Mouse (Mus musculus): ENCODE measurements around the gene Cer1. TPM values are rescaled to one million over a fixed set of nuclear protein-coding genes. Genes with fewer than 3 reads are reported as not detected.

The Cer1 gene
- total RNA-seq, 2 experiments from 2014 or later: 0.18 TPM; not detected in 1

GRCm38 (mm10) chr4:82875532-82875931 lies 9.4 kb downstream of the Cer1 start:
- DNase-seq (ENCODE audit: low spot score in 2 of 2): no peak

- DNase-seq (ENCODE audit: low spot score in 2 of 2): no peak
Measured at GRCm38 (mm10) chr4:82874791-82875190, 10.2 kb downstream of the Cer1 start.

- DNase-seq (ENCODE audit: low spot score in 2 of 2): no peak
Measured at GRCm38 (mm10) chr4:82872548-82872947, 12.4 kb downstream of the Cer1 start.

GRCm38 (mm10) chr4:82872121-82872520 lies 12.8 kb downstream of the Cer1 start:
- no peak for DNase-seq (ENCODE audit: low spot score in 2 of 2)

DNA sequence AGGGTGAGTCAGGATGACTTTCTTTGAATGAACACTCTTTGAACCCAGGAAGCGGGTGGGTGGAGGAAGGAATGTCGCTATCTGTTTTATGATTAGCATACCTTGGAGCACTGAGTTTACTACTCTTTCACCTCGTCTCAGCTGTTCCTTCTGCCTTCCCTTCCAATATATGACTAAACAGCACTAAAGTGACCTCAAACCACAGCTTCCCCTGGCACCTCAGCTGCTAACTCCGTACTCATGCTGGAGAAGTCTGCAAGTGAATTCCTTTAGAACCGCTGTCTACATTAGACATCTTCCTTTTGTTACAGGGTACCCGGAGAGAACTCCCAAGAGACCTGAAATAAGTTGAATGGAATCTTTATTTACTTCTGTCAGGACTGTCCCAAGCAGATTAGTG lies 14.0 kb downstream of the Cer1 start:
- no peak for DNase-seq (ENCODE audit: low spot score in 2 of 2)

GRCm38 (mm10) chr4:82867731-82868445 lies 17.1 kb downstream of the Cer1 start:
- no peak for DNase-seq (ENCODE audit: low spot score in 2 of 2)

DNA sequence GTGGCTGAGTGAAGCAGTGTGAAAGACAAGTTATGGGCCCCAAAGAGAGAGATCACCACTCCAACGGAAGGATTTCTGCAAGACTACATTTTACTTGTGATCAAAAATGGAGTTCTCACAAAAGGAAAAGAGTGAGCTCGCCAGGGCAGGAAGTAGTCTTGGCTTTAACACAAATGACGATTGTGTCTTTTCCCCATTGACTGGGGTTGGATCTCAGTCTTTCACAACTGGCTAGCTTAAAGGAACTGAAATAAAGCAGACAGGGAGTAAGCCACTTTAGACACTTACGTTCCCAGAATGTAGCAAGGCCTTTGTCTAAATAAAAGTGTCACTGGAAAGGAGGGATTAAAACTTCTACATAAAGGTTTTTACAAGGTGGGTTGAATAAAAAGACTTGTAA lies 17.8 kb downstream of the Cer1 start:
- DNase-seq (ENCODE audit: low spot score in 2 of 2): no peak

GRCm38 (mm10) chr4:82864974-82865699 lies 19.8 kb downstream of the Cer1 start:
- DNase-seq (ENCODE audit: low spot score in 2 of 2): no peak

DNA sequence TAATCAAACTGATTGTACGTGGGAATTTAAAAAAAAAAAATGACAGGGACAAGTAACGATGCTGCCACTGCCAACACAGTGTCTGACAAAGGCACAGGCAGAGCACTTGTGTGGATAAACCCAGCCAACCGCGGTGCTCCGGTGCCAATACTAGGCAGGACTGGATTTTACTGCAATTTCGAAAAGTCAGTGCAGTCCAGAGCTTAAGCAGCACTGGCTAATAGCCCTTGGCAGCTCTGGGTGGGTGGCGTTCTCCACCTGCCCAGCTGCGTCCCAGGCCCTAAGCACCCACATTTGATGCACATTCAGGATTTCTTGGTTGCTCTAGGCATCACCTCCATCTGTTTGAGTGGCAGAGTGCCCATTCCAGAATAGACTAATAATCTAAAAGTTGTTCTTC lies 21.6 kb downstream of the Cer1 start:
- DNase-seq (ENCODE audit: low spot score in 2 of 2): peak; percentile 53 to 59

GRCm38 (mm10) chr4:82861451-82861850 lies 23.5 kb downstream of the Cer1 start:
- DNase-seq (ENCODE audit: low spot score in 2 of 2): no peak

DNA sequence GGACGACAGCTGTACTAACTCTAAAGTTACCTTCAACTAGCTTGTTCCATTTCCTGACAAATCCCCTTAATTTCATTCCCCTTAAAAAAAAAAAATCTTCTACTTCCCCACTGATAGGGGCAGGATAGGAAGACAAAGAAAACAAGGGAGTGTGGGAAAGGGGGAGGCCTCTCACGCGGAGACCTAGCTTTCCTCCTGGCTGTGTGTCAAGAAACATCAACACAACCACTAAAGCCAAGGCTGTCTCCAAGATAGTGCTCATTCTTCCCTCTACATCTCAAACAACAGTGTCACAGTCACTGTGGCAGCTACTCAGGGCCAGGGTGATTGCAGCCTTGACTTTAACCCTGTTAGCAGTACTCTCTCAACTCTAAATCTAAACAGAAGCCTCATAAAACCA lies 24.4 kb downstream of the Cer1 start:
- DNase-seq (ENCODE audit: low spot score in 2 of 2): no peak

DNA sequence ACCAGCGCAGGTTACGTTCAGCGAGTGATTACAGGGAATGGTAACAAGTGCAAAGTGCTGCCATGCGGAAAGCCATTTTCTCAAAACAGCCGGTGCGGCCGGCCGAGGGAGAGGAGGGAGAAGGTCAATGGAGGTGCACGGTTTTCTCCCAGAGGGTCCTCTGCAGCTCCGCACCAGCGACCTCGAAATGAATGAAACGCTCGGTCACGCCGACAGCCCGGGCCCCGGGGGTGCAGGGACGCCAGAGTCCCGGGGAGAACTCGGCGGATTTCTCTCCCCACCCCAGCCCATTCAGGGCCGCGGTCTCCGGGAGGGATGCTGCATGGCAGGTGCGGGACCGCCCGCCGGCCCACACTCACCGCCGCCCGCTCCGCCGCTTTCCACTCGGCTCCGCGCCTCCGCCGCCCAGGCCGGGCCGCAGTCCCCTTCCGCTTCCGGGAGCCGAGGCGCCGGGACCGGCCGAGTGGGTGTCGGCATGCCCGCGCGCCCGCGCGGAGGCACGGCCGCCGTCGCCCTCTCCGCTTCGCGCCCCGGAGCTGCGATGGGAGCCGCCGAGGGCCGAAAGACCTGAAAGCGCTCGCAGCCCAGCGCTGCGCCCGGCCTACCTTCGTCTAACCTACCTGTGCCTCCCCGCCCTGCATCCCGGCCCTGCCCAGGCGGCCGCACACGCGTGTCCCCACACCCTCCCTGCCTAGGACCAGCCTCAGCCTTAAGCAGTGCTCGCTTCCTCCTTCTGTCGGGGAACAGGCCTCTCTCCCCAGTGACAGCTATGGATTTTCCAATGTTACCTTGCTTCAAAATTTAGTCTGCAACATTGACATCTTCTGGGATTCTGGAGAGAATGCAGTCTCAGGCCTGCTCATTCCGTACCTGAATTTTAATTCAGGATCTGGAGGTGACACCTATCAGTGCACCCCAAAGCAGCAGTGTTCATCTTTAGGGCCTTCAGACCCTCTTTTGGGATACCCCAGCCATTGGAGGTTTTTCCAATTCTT lies 25.5 kb downstream of the Cer1 start, which contains the start of gene Zdhhc21:
Gene Zdhhc21, minus strand, starts transcription at position 828 of the 995 bp plus-strand sequence.
- peak; percentile 81 to 84 for DNase-seq (ENCODE audit: low spot score in 2 of 2)

DNA sequence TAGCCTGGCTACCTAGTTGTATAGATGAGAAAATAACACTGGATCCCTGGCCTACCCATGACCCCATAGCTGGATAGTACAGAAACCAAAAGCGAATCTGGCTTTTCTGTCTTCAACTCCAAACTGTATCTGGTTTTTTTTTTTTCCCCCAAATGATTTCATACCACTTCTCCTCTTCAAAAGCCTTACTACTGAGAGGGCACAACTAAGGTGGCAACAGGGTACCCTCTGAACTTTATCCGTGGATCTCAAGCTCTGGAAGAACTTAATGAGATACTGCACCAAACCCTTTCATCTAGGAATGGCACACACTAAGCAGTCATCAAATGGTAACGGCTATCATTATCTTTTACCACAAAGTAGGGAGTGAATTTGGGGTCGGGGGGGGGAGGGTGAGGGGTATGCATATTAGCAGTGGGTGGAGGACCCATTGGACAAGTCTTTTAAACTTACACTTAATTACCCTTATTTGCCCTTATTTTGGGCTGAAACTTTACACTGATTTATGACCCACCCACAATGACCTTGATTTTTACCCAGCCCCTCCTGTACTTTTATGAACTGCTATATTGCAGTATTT lies 26.4 kb downstream of the Cer1 start:
- DNase-seq (ENCODE audit: low spot score in 2 of 2): no peak

- DNase-seq (ENCODE audit: low spot score in 2 of 2): no peak
Measured at GRCm38 (mm10) chr4:82856986-82857385, 28.0 kb downstream of the Cer1 start.

DNA sequence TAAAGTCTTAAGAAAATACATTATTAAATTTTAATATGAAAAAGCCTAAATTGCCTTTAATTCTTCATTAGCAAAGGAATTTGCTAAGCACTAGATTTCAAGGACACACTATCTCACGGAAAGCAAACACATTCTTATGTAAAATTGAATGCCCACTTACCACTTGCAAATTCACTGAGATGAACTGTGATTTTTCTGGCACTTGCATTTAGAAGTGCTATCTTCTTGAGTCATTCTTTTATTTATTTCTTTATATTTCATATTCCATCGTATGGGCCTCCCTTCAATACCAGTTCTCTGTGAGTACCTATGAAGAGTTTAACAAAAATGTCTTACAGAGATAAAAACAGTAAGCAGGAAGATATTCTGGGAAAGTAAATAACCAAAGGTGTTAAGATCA lies 31.1 kb downstream of the Cer1 start:
- no peak for DNase-seq (ENCODE audit: low spot score in 2 of 2)

DNA sequence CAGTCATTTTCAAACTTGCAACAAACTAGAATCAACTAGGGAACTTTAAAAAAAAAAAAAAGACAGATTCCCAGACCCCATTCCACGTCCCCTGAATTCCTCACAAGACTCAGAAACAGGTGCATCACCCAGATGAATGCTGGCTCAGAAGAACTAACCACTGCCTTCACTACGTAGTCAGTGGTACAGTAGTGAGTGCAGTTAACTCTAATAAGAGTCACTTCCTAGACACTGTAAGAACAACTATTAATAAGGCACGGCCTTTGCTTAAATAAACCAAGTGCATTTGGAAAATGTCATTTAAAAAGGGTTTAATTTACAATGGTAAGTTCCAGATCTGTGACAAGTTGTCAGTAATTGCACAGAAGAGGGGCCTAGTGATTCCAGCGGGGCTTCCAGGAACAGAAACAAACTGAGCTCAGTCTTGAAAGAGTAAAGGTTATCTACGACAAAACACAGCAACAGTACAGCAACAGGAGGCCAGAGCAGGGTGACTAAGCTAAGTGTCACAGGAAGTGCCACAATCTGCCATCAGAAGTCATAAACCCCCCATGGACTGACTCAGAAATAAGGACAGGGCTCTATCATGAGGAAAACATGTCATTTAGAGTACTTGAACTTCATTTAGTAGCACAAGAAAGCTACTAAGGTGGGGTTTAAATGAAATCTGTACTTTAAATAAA lies 36.3 kb downstream of the Cer1 start:
- no peak for DNase-seq (ENCODE audit: low spot score in 2 of 2)

DNA sequence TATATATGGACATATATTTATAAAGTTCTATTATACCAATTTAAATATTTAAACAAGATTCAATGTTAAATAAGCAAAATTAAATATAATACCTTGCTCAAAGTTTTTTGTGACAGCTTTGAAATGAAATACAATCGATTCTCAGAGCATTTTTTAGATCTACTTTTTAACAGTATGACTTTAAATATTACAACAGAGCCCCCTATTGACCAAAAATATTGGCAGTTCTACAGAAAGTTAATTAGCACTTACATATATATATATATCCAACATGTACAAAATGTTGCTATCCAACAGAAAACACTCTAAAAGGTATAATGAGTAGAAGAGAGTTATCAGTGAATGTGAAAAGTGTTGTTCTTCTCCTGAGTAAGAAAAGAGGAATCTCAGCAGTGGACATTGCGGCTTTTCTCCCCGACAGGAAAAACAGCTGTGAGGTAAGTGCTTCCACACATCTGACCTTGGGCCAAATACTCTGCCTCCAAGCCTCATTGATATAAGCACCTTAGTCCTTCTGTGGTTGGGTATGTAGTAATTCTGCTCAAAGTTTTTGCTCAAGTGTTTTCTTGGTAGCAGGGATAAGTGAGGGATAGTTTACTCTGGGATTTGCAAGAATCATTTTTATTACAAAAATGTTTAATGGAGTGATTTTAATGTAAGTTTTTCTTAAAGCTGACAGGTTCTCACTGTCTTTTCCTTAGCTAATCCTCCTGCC lies 47.3 kb downstream of the Cer1 start:
- DNase-seq (ENCODE audit: low spot score in 2 of 2): no peak
